Mouse (Mus musculus): ENCODE measurements around the gene Psg26. TPM values are rescaled to one million over a fixed set of nuclear protein-coding genes. Genes with fewer than 3 reads are reported as not detected.
"Not testable (repeated sequence)": the region's sequence is repeated elsewhere in the genome, so short reads cannot be mapped to it uniquely, and the experiment has no call there.

Gene Psg26
- not detected in 2 replicates for polyA plus RNA-seq (2015; fragmentation: Nextera tagmentation; extraction: Ambion mirVana)

- no peak for ATAC-seq (ENCODE audit: extremely low read depth, insufficient number of reproducible peaks, low FRiP score, low TSS enrichment)
- Histone ChIP-seq H3K27ac (replicated peaks) (no peak within 1 kb of the TSS), H3K36me3 (no peaks in the 10 kb centered on the region), H3K4me3 (no peak within 1 kb of the TSS), H3K9ac (no peak within 1 kb of the TSS), H3K4me1 (no peaks in the 10 kb centered on the region), H3K4me2 (no peak within 1 kb of the TSS), H3K27me3 (replicated peaks) (no peaks in the 10 kb centered on the region), H3K9me3 (peaks cover 19% of the 10 kb centered on the region)
- 36% methylated on average over 1 of the region's 1 CpGs for WGBS
Observed at GRCm38 (mm10) chr7:18484077-18484476, at the start of gene Psg26. Gene Psg26, minus strand, starts transcription at chr7:18484177.

DNA sequence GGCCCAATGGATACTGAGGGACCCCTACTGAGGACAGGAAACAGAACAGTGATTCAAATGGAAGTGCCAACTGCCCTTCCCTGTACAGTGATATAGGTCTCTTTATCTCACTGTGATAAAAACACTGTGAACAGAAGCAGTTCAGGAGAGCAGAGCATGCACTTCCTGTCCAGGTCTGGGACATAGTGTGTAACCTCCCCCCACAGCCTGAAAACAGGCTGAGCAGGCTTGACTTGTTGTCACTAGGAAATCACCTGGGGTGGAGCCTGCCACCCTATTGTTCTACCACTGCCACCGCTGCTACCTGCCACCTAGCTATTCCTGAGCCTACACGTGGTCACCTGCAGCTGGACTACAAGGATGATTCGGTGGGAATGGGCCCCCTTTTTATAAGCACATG lies 49.4 kb upstream of the Psg26 start:
- Histone ChIP-seq H3K27ac (replicated peaks) (no peak overlapping the region), H3K27me3 (replicated peaks) (no peaks in the 10 kb centered on the region), H3K36me3 (no peaks in the 10 kb centered on the region), H3K9ac (no peak overlapping the region), H3K4me3 (no peak overlapping the region), H3K4me1 (no peaks in the 10 kb centered on the region), H3K4me2 (no peak overlapping the region), H3K9me3 (no peaks in the 10 kb centered on the region)
- peak; percentile 25; the same call in 1 of the 2 replicates for ATAC-seq (ENCODE audit: extremely low read depth, insufficient number of reproducible peaks, low FRiP score, low TSS enrichment)
- 49% methylated on average over 3 of the region's 3 CpGs for WGBS

DNA sequence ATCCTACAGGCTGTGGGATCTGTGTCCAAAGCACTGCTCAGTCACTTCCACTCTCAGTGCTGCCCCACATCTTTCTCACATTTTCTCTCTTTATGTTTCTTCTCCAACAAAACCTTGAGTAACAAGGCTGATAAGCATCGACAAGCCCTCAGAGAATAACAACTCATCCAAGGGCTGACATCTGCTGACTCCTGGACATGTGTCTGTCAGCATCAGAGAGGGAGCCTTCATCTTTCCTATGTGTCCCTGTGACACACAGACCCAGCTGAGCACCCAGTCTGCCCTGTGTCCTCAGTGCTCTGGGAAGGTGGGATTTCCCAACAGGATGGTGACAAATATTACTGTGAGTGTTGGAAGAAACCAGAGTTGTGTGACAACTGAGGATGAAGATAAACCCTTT lies 48.2 kb upstream of the Psg26 start, which contains the start of gene Psg25:
Gene Psg25 (minus strand): TSS at position 101 of the 400 bp plus-strand sequence.
- no peaks in the 10 kb centered on the region for H3K27me3 ChIP-seq (replicated peaks)
- H3K9me3 ChIP-seq: no peaks in the 10 kb centered on the region
- H3K4me3 ChIP-seq: no peak within 1 kb of the TSS
- no peak within 1 kb of the TSS for H3K27ac ChIP-seq (replicated peaks)
- no peak for ATAC-seq (ENCODE audit: extremely low read depth, insufficient number of reproducible peaks, low FRiP score, low TSS enrichment)
- H3K4me2 ChIP-seq: no peak within 1 kb of the TSS
- H3K4me1 ChIP-seq: no peaks in the 10 kb centered on the region
- H3K9ac ChIP-seq: no peak within 1 kb of the TSS
- WGBS: 74% methylated on average over 1 of the region's 1 CpGs
- H3K36me3 ChIP-seq: no peaks in the 10 kb centered on the region

- Histone ChIP-seq H3K4me1 (no peaks in the 10 kb centered on the region), H3K4me3 (no peak overlapping the region), H3K9ac (no peak overlapping the region), H3K36me3 (no peaks in the 10 kb centered on the region), H3K4me2 (no peak overlapping the region), H3K9me3 (no peaks in the 10 kb centered on the region), H3K27me3 (replicated peaks) (no peaks in the 10 kb centered on the region), H3K27ac (replicated peaks) (no peak overlapping the region)
- WGBS: 87% methylated on average over 8 of the region's 8 CpGs
- no peak for ATAC-seq (ENCODE audit: extremely low read depth, insufficient number of reproducible peaks, low FRiP score, low TSS enrichment)
Observed at GRCm38 (mm10) chr7:18524668-18525067, 40.7 kb upstream of the Psg26 start.

GRCm38 (mm10) chr7:18512848-18513247 lies 28.9 kb upstream of the Psg26 start:
- H3K9ac ChIP-seq; H3K27ac ChIP-seq (replicated peaks); H3K4me1 ChIP-seq; H3K9me3 ChIP-seq; H3K4me2 ChIP-seq; H3K27me3 ChIP-seq (replicated peaks); ATAC-seq (ENCODE audit: extremely low read depth, insufficient number of reproducible peaks, low FRiP score, low TSS enrichment); H3K36me3 ChIP-seq; H3K4me3 ChIP-seq: not testable (repeated sequence)

DNA sequence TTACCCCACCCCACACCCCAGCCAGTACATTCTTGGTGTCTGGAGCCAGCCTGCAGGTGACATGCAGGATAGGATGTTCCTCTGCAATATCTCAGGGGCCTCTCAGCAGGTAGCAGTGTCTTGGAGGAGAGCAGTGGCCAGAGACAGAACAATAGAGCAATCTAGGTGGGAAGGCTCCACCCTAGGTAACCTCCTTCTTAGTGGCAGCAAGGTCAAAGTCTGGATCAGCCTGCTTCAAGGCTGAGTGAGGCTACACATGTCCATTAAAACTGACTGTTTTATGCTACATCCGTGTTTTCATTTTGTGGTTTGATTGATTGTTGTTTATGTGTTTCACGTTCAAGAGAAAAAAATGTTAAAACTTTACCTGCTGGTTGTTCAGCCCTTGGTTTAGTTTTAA lies 28.4 kb upstream of the Psg26 start:
- H3K36me3 ChIP-seq; H3K4me1 ChIP-seq; H3K9ac ChIP-seq; H3K4me3 ChIP-seq; H3K9me3 ChIP-seq; ATAC-seq (ENCODE audit: extremely low read depth, insufficient number of reproducible peaks, low FRiP score, low TSS enrichment); H3K27me3 ChIP-seq (replicated peaks); H3K27ac ChIP-seq (replicated peaks); H3K4me2 ChIP-seq: not testable (repeated sequence)
- 41% methylated on average over 2 of the region's 2 CpGs for WGBS

DNA sequence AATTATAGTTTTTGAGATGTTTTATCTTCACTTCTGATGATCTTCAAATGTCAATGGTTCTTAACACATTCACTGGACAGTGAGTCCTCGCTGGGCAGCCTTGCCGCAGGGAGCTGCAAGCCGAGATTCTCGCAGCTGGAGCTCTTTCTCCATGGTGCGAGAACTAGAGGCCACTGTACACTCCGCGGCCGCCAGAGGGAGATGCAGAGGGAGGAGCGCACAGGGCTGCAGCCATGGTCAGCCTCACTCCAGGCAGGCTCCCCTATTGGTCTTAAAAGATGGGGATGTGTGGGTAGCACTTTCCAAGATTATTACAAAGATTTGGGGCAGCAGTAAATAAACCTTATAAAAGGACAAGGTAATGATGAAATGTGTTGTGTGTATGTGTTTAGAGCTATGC lies 27.5 kb upstream of the Psg26 start:
- H3K4me3 ChIP-seq: no peak overlapping the region
- no peak overlapping the region for H3K4me2 ChIP-seq
- no peak overlapping the region for H3K27ac ChIP-seq (replicated peaks)
- H3K9ac ChIP-seq: no peak overlapping the region
- H3K27me3 ChIP-seq (replicated peaks): no peaks in the 10 kb centered on the region
- no peaks in the 10 kb centered on the region for H3K9me3 ChIP-seq
- H3K36me3 ChIP-seq: no peaks in the 10 kb centered on the region
- ATAC-seq (ENCODE audit: extremely low read depth, insufficient number of reproducible peaks, low FRiP score, low TSS enrichment): no peak
- no peaks in the 10 kb centered on the region for H3K4me1 ChIP-seq
- 17% methylated on average over 9 of the region's 9 CpGs for WGBS

DNA sequence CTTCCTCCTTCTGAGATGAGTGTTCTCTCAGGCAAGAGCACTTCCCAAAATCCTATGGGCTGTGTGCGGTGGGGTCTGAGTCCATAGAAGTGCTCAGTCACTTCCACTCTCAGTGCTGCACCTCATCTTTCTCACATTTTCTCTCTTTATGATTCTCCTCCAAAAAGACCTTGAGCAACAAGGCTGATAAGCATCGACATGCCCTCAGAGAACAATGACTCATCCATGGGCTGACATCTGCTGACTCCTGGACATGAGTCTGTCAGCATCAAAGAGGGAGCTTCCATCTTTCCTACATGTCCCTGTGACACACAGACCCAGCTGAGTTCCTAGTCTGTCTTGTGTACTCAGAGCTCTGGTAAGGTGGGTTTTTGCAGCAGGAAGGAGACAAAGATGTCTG lies 52.0 kb downstream of the Psg26 start, which contains the start of gene Psg28:
Gene Psg28 (minus strand): TSS at position 101 of the 400 bp plus-strand sequence.
- WGBS: 73% methylated on average over 2 of the region's 2 CpGs
- not testable (repeated sequence) for H3K36me3 ChIP-seq; H3K27ac ChIP-seq (replicated peaks); H3K4me1 ChIP-seq; ATAC-seq (ENCODE audit: extremely low read depth, insufficient number of reproducible peaks, low FRiP score, low TSS enrichment); H3K9ac ChIP-seq; H3K27me3 ChIP-seq (replicated peaks); H3K4me3 ChIP-seq; H3K4me2 ChIP-seq
- peaks cover 11% of the 10 kb centered on the region for H3K9me3 ChIP-seq

Other genes starting within 250 kb of the Psg26 start
- gene Mill1, start 238.8 kb downstream of the Psg26 start, polyA plus RNA-seq (2015; fragmentation: Nextera tagmentation; extraction: Ambion mirVana): not detected in 2 replicates
- gene Psg18, start 129.2 kb downstream of the Psg26 start, polyA plus RNA-seq (2015; fragmentation: Nextera tagmentation; extraction: Ambion mirVana): not detected in 2 replicates
- gene Psg28, start 52.1 kb downstream of the Psg26 start, polyA plus RNA-seq (2015; fragmentation: Nextera tagmentation; extraction: Ambion mirVana): not detected in 2 replicates
- gene Psg25, start 48.1 kb upstream of the Psg26 start, polyA plus RNA-seq (2015; fragmentation: Nextera tagmentation; extraction: Ambion mirVana): 0.04 and 0.07 TPM in 2 replicates
- not detected in 2 replicates for gene Psg27, start 83.1 kb upstream of the Psg26 start, polyA plus RNA-seq (2015; fragmentation: Nextera tagmentation; extraction: Ambion mirVana)
- gene Psg23, start 132.3 kb upstream of the Psg26 start, polyA plus RNA-seq (2015; fragmentation: Nextera tagmentation; extraction: Ambion mirVana): not detected in 2 replicates
- gene Psg21, start 172.5 kb upstream of the Psg26 start, polyA plus RNA-seq (2015; fragmentation: Nextera tagmentation; extraction: Ambion mirVana): not detected in 2 replicates
- not detected in 2 replicates for gene Psg20, start 202.0 kb upstream of the Psg26 start, polyA plus RNA-seq (2015; fragmentation: Nextera tagmentation; extraction: Ambion mirVana)
- 0.10 TPM in 1 of 2 replicates, not detected in the other for gene Psg22, start 233.9 kb upstream of the Psg26 start, polyA plus RNA-seq (2015; fragmentation: Nextera tagmentation; extraction: Ambion mirVana)

Measured in heart, embryonic 13.5 days (tissue).